Mouse (Mus musculus) forebrain, embryonic 10.5 days (tissue): Measurements from ENCODE around the gene Map7. TPM values are rescaled to one million over a fixed set of nuclear protein-coding genes. Genes with fewer than 3 reads are reported as not detected.

Experiments used
- DNase-seq: peaks from one replicate; pipeline ENCODE4 v3.0.0-alpha.2; 2017; ENCODE audit warnings: low spot score; ENCODE audit errors: extremely low spot score
- H3K27ac ChIP-seq: fragments of 300-500 bp; sonication (generic); 2 replicates; pipeline ENCODE4 v1.5.1; 2016; ENCODE audit warnings: mild to moderate bottlenecking
- H3K27me3 ChIP-seq: fragments of 300-500 bp; sonication (generic); 2 replicates; pipeline ENCODE4 v1.6.1; 2016; ENCODE audit warnings: mild to moderate bottlenecking; ENCODE audit not compliant: poor library complexity, severe bottlenecking
- H3K36me3 ChIP-seq: fragments of 300-500 bp; sonication (generic); replicated peaks from 2 replicates; pipeline ENCODE4 v1.6.1; 2016; ENCODE audit warnings: mild to moderate bottlenecking, moderate library complexity
- H3K4me1 ChIP-seq: fragments of 300-500 bp; sonication (generic); 2 replicates; pipeline ENCODE4 v1.6.1; 2016
- H3K4me3 ChIP-seq: fragments of 300-500 bp; sonication (generic); 2 replicates; pipeline ENCODE4 v1.5.1; 2016; ENCODE audit warnings: mild to moderate bottlenecking, moderate library complexity
- H3K9me3 ChIP-seq: fragments of 300-500 bp; sonication (generic); 2 replicates; pipeline ENCODE4 v1.6.1; 2016; ENCODE audit warnings: mild to moderate bottlenecking, moderate library complexity
- WGBS: fragments of 180-500 bp; shearing (Covaris S2); methylation state at CpG from one replicate; pipeline ENCODE4 v1.1.7; 2016; 5-methylcytosine and 5-hydroxymethylcytosine counted together
- polyA plus RNA-seq: library from polyadenylated mRNA; unstranded; fragments of >200 nt; fragmentation: Nextera tagmentation; extraction: Ambion mirVana; gene quantifications from 2 replicates; pipeline ENCODE4 v1.2.1, GENCODE M21; 2016

The Map7 gene
- polyA plus RNA-seq, 1 experiment from 2014 or later, result 9.1 TPM

DNA sequence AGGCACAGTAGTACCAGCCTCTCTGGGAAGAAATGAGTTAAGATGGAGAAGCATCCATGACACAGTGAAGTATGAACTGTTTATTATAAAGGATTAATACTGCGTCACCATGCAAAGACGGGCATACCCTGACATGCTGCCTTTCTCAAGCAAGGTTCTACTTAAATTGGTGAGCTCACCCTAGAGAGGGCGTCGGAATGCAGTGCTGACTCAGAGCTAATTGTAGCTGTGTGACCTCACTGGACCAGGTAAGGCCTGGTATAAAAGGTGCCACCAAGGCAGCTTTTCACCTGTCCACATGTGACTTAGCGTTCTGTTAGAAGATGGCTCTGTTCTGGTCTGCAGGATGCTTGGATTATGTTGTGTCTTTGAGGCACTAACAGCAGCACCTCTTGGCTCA, 11.0 kb downstream of the Map7 start:
- WGBS, result 94% methylated on average over 5 of the region's 5 CpGs

GRCm38 (mm10) chr10:20160914-20161313, 12.6 kb downstream of the Map7 start:
- H3K27me3 ChIP-seq, result no peaks in the 10 kb centered on the region
- H3K27ac ChIP-seq, result no peak overlapping the region
- no peak for DNase-seq
- H3K9me3 ChIP-seq, result no peaks in the 10 kb centered on the region
- H3K4me3 ChIP-seq, result no peak overlapping the region
- WGBS, result 70% methylated on average over 8 of the region's 8 CpGs
- no peaks in the 10 kb centered on the region for H3K36me3 ChIP-seq
- no peaks in the 10 kb centered on the region for H3K4me1 ChIP-seq

More for the DNA sequence above, 11.0 kb downstream of the Map7 start:
- no peak for DNase-seq
- H3K4me1 ChIP-seq, result no peaks in the 10 kb centered on the region
- H3K27me3 ChIP-seq, result no peaks in the 10 kb centered on the region
- no peaks in the 10 kb centered on the region for H3K36me3 ChIP-seq
- H3K4me3 ChIP-seq, result no peak overlapping the region
- no peaks in the 10 kb centered on the region for H3K9me3 ChIP-seq
- no peak overlapping the region for H3K27ac ChIP-seq

GRCm38 (mm10) chr10:20164810-20165209, 16.5 kb downstream of the Map7 start:
- H3K9me3 ChIP-seq, result no peaks in the 10 kb centered on the region
- peaks cover 8% of the 10 kb centered on the region; the same call in 1 of the 2 replicates for H3K27me3 ChIP-seq
- H3K4me1 ChIP-seq, result peaks cover 3% of the 10 kb centered on the region
- H3K27ac ChIP-seq, result no peak overlapping the region
- 93% methylated on average over 5 of the region's 5 CpGs for WGBS
- no peaks in the 10 kb centered on the region for H3K36me3 ChIP-seq
- no peak overlapping the region for H3K4me3 ChIP-seq
- DNase-seq, result no peak

- H3K9me3 ChIP-seq, result no peaks in the 10 kb centered on the region
- no peak overlapping the region for H3K27ac ChIP-seq
- H3K27me3 ChIP-seq, result peaks cover 11% of the 10 kb centered on the region
- no peaks in the 10 kb centered on the region for H3K36me3 ChIP-seq
- no peak for DNase-seq
- 77% methylated on average over 11 of the region's 11 CpGs for whole genome bisulfite sequencing
- no peak overlapping the region for H3K4me3 ChIP-seq
- H3K4me1 ChIP-seq, result peaks cover 23% of the 10 kb centered on the region
Measured at GRCm38 (mm10) chr10:20166797-20167196, 18.5 kb downstream of the Map7 start.

DNA sequence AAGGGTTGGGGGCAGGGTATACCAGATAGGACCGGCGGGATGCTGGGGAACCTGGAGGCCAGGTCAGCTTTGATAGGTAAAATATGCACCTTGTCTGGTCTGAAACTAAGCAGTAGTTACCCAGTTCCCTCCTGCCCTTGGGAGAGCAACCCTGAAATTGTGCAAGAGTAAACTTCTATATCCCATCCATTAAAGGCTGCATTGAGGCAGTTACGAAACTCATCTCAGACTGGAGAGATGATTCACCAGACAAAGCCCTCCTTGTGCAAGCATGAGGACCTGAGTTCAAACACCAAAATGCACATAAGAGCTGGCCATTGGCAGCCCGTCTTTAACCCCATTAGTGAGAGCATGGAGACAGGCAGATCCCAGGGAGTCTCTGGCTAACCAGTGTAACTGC, 19.2 kb downstream of the Map7 start:
- WGBS, result 90% methylated on average over 4 of the region's 4 CpGs
- no peak for DNase-seq
- Histone ChIP-seq H3K27me3 (peaks cover 14% of the 10 kb centered on the region), H3K27ac (no peak overlapping the region), H3K4me1 (peaks cover 25% of the 10 kb centered on the region), H3K9me3 (no peaks in the 10 kb centered on the region), H3K36me3 (no peaks in the 10 kb centered on the region), H3K4me3 (no peak overlapping the region)

DNA sequence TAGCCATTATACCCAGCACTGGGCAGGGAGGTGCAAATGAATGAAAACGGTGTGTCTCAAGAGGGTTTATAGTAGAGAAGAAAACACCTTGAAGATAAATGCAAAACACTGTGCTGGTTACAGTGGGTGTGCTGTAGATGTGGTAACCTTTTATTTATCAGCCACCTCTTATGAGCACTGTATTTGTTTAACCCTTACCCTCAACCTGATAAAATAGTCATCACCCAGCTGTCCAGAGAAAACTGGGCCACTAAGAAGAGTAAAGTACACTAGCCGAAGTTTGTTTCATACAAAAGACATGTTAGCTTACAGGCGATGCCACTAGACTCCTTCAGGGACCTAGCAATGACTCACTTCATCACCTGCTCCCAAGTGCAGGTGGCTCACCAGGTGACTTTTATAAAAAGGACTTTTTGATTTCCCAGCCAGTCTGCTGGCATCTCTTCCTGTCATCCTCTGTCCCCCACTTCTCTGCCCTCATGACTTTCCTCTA, 21.0 kb downstream of the Map7 start:
- Histone ChIP-seq H3K27me3 (peaks cover 14% of the 10 kb centered on the region), H3K9me3 (no peaks in the 10 kb centered on the region), H3K27ac (no peak overlapping the region), H3K4me3 (no peak overlapping the region), H3K4me1 (peaks cover 25% of the 10 kb centered on the region), H3K36me3 (no peaks in the 10 kb centered on the region)
- 94% methylated on average over 3 of the region's 3 CpGs for WGBS
- no peak for DNase-seq

DNA sequence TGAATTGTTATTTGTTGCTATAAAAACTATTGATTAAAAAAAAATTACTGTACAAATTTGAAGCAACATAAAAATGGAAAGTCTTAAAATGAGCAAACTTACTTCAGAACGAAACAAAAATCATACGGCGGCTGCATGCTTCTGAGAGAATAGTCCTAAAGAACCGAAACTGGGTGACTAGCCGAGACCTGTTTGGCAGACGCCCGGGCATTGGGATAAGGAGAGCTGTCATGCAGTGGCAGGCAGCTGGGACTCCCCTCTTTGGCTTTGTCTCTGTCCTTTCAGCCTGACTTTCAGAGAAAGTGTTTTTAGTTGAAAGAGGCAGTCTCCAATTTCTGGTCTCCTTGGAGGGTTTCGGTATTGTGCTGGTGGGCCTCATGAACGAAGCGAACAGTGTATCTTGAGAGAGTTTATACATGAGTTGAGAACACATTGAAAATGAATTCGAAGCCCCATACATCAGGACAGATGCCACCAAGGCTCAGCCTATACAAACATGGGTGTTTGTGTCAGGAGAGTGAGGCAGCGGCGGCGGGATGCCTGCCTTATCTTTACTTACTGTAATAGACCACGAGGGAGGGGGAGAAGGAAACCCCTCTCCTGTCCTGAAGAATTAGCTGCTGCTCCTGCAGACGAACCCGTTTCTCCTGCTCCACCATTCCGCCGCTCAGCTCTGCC, 21.8 kb downstream of the Map7 start:
- Histone ChIP-seq H3K4me3 (peak overlapping the region; percentile 38), H3K27ac (peak overlapping the region; percentile 54), H3K4me1 (peaks cover 25% of the 10 kb centered on the region), H3K27me3 (peaks cover 14% of the 10 kb centered on the region), H3K36me3 (no peaks in the 10 kb centered on the region), H3K9me3 (no peaks in the 10 kb centered on the region)
- DNase-seq, result no peak
- WGBS, result 30% methylated on average over 19 of the region's 19 CpGs

- H3K9me3 ChIP-seq, result no peaks in the 10 kb centered on the region
- whole genome bisulfite sequencing, result 43% methylated on average over 11 of the region's 11 CpGs
Measured at GRCm38 (mm10) chr10:20170605-20171088, 22.4 kb downstream of the Map7 start.

DNA sequence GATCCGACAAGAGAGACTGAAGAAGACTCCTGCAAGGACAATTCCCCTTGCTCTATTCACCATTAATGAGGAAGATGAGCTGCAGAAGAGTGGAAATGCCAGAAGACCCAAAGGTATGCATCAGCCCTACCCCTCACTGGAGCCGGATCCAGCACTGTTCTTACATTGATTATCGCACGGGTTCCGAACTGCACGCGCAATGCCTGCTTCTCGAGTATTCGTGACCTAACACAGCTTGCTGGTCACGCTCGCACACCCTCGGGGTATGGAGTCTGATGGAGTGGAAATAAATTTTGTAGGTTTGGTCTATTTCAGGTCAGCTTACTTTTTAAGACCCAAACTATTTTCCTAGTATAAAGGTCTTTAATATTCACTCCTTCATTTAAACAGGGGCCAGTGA, 22.9 kb downstream of the Map7 start:
- no peak overlapping the region for H3K27ac ChIP-seq

More at GRCm38 (mm10) chr10:20170605-20171088, 22.4 kb downstream of the Map7 start:
- Histone ChIP-seq H3K36me3 (no peaks in the 10 kb centered on the region), H3K4me1 (peaks cover 25% of the 10 kb centered on the region), H3K4me3 (peak overlapping the region; percentile 38), H3K27me3 (peaks cover 14% of the 10 kb centered on the region), H3K27ac (peak overlapping the region; percentile 63)
- DNase-seq, result peak; percentile 82

DNA sequence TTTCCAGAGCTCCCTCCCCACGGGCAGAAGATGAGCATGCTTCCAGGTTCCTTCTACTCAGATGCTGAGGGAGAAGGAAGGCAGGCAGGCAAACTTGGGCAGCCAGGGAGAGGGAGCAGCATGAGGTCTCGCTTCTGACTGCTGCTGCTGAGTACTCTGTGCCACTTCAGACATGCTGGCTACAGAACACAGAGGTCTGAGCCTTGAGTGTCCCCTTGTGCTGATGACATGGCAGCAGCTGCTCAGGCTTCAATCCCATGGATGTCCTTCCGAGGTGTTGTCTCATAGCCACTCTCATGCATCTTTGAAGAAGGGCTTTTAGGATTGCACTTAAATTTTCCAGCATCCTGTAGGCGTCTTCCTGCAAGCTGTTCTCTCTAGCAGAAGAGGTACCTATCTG, 23.5 kb downstream of the Map7 start:
- Histone ChIP-seq H3K36me3 (no peaks in the 10 kb centered on the region), H3K9me3 (no peaks in the 10 kb centered on the region), H3K27ac (no peak overlapping the region), H3K4me1 (peaks cover 25% of the 10 kb centered on the region), H3K4me3 (no peak overlapping the region), H3K27me3 (peaks cover 14% of the 10 kb centered on the region)
- DNase-seq, result no peak
- 66% methylated on average over 4 of the region's 4 CpGs for WGBS

More for the DNA sequence above, 22.9 kb downstream of the Map7 start:
- H3K4me3 ChIP-seq, result peak overlapping the region; percentile 38
- H3K9me3 ChIP-seq, result no peaks in the 10 kb centered on the region
- no peaks in the 10 kb centered on the region for H3K36me3 ChIP-seq
- no peak for DNase-seq
- H3K27me3 ChIP-seq, result peaks cover 14% of the 10 kb centered on the region
- 77% methylated on average over 12 of the region's 12 CpGs for WGBS
- H3K4me1 ChIP-seq, result peaks cover 25% of the 10 kb centered on the region

DNA sequence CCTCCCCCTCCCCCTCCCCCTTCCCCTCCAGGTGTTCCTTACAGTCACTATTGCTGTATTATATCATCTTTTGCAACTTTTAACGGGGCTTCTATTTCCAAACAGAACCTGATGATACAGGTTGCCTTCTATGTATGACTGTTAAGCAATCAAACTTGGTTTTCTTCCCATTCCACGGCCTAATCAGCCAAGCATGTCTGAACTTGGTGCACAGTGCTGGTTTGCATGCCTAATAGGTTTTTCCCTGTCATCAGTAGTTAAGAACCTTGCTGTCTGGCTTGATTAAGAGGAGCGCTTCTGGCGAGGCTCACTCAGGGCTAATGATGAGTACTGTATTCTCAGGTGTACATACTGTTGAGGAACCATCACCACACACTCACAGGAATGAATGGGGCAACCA, 25.5 kb downstream of the Map7 start:
- Histone ChIP-seq H3K27me3 (peaks cover 14% of the 10 kb centered on the region), H3K27ac (no peak overlapping the region), H3K36me3 (no peaks in the 10 kb centered on the region), H3K4me1 (peaks cover 27% of the 10 kb centered on the region), H3K9me3 (no peaks in the 10 kb centered on the region), H3K4me3 (no peak overlapping the region)
- 91% methylated on average over 4 of the region's 4 CpGs for WGBS
- DNase-seq, result no peak

DNA sequence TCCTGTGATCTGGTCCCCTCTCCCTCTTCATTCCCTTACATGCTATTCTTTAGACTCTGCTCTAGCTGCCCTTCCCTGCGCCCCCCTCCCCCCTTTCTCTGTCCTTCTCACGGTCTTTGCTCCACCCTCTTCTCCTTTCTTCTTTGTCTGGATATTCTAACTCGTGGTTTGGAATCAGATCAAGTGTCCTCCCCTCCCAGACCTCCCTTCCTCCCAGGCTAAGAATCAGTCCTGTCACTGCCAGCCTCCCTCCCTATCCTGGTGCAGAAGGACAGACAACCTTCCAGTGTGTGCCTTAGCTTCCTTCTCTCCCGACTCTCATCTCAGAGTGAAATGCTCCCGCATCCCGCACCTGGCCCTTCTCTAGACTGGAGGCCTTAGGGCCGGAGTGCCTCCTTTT, 27.8 kb downstream of the Map7 start:
- Histone ChIP-seq H3K4me1 (peaks cover 18% of the 10 kb centered on the region), H3K4me3 (no peak overlapping the region), H3K27ac (no peak overlapping the region), H3K27me3 (peaks cover 6% of the 10 kb centered on the region), H3K36me3 (no peaks in the 10 kb centered on the region), H3K9me3 (no peaks in the 10 kb centered on the region)
- DNase-seq, result no peak
- 67% methylated on average over 7 of the region's 7 CpGs for WGBS

GRCm38 (mm10) chr10:20178807-20179605, 30.7 kb downstream of the Map7 start:
- H3K4me3 ChIP-seq, result no peak overlapping the region
- peaks cover 27% of the 10 kb centered on the region for H3K4me1 ChIP-seq
- H3K9me3 ChIP-seq, result no peaks in the 10 kb centered on the region
- WGBS, result 39% methylated on average over 12 of the region's 12 CpGs
- no peaks in the 10 kb centered on the region for H3K27me3 ChIP-seq
- no peaks in the 10 kb centered on the region for H3K36me3 ChIP-seq
- H3K27ac ChIP-seq, result no peak overlapping the region
- DNase-seq, result no peak
